Mouse (Mus musculus) skeletal muscle tissue, adult 2 months (tissue): ENCODE data around the gene Als2.

Experiments used
- DNase-seq: peaks from one replicate; pipeline ENCODE4 v3.0.0-alpha.2; 2012; ENCODE audit warnings: low read depth, low spot score

The Als2 gene

DNA sequence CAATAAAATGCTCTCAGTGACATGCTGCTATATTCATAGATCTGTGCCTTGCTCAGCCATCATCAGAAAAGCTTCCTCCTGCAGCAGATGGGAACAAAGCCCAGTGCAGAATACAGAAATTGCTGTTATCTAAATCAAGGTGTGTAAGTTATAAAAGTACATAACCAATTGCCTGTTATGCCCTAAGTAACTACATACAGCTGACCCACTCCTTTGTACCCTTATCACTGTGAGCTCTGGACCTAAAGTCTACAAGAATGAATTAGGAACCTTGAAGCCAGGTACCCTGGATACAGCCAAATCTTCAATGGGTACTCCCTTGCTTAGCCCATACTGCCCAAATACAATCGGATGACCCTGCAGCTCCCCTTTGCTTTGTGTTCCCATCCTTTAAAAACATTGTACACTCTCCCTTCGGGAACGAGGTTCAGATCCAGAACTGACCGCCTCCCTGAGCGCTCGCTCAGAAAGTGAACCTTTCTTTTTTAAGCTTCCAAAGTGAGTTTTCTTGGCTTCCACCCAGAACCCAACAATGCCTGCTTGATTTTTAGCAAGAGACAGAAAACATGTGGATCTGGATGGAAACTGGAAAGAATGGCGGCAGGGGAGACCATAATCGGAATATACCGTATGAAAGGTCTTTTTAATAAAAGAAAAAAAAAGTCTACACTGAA, 70.7 kb downstream of the Als2 start:
- DNase-seq: no peak

DNA sequence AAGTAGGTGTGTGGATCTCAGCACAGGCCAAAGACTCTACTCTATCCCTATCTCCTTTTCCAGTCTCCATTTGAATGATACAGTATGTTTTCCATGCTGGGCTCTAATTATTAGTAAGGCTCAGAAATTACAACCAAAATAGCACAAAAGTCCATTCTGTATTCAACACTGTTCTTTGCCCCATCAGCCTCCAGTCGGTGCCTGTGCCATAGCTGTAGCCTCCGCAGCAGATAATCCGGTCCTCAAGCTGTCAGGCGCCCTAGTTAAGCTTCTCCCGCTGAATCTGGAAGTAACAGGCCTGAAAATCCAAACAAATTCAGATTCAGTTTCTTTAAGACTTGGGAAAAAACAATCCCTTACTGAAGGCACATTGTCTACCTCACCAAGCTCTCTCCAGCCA, 73.1 kb downstream of the Als2 start:
- no peak for DNase-seq

DNA sequence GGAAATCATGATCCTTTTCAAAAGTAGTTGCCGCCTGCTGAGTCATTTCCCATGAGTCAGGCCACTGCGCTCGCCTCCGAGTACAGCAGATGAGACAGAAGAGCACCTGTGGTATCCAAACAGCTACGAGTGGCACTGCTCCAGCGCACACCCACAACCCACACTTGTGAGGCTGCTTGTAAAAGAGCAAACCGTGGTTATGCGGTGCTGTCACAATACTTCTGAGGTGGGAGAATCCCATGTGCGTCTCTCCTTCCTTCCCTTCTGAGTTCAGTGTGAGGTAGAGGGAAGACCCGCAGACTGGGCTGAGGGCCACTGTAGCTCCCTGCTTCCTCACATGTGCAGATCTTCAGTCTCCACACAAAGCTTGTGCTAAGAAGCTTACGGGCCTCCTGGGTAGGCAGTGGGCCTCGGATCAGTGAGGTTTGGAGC, 74.0 kb downstream of the Als2 start, which contains the start of gene Mpp4:
Gene Mpp4, minus strand, starts transcription at position 360 of the 432 bp plus-strand sequence.
- no peak for DNase-seq

DNA sequence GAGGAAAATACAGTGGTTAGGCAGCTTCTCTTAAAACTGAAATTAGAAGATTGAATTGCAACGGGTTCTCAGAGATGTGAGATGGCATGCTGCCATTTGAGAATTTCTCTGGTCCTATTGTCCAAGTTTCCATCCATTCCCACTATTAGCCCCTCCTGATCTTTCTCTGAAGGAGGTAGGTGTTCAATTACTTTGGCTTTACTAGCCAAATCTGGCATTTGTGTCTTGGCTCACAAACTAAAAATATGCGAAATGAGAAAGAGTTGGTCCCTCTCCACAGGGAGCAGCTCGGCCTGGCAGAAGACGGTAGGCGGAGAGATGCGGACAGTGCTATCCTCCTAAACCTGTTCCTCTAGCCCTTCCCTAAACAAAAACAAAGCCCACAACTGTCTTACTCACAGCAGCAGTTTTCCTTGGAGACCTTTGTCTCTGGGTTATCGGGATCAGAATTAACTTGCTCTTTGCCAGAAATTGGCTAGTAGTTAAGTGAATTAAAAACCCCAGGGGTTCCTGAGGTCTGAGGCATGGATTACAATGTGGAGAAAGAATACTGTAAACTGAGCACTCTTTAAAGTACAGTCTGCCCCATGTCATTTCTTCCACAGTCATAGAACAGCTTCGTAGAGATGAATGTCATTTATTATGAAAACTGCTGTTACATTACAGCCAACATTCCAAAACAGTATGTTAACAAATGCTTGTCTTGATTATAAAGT, 74.6 kb downstream of the Als2 start:
- DNase-seq: no peak

DNA sequence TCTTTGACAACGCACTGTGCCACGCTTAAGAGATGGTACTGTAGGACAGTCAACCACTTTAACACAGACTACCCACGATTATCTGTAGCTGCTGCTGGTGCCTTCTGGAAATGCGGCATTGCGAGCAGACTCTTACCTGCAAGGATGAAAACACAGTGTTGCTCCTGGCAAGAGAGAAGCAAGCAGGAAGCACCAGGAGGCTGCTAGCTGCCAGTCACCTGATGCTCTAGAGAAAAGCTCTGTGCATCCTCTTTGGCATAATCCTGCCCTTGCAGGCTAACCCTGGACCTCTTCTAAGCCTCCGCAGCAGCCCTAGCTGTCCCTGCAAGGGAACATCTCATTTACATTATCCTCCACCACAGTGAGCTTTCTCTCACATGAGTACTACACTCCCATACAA, 75.6 kb downstream of the Als2 start:
- DNase-seq: no peak

DNA sequence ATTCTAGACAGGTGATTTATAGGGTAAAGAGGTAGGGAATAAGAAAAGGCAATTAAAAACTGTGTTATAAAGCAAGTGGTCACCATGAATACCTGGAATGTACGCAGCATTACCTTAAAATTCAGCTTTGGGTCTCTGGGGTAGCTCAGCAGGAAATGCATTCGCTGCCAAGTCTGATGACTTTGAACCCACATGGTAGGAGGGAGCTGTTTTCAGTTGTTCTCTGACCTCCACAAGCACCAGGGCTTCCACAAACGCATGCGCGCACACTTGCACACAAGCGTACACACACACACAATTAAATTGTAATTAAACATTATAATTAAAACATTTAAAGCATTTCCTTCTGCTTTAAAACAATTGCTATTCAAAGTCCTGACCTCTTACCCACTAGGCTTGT, 76.2 kb downstream of the Als2 start:
- DNase-seq: no peak

DNA sequence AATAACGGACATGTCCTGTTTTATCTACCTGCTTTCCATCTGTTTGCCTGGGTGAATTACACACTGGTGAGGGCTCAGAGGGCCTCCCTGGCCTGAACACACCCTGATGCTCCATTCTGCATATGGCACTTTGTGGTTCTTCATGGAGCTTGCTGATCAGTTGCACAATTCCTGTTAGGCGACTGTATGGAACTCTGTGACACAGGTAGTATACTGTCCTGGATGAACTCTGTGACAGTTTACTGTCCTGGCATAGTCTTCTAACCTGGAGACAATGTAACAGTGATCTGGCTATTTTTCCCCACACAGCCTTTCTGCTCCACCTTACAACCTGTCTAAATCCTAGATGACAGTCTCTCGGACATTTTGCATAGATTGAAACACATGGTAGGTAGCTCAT, 77.9 kb downstream of the Als2 start:
- DNase-seq: no peak

DNA sequence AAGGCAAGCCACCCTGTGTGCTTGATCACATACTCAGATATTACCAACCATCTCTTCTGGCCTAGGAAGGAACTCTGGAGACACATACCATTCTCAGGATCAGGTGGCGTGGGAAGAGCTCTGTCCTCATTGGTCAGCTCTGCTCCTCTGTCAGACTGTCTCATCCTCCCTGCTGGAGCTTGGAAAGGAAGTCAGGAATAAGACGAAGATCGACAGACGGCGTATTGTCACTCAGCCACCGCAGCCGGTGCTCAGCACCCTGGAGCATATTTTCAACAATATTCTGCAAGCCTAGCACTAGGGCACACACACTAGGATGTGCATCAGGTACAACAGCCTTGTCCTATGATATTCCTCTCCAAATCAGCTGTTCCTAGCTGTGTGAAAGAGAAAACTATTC, 78.5 kb downstream of the Als2 start:
- DNase-seq: no peak

DNA sequence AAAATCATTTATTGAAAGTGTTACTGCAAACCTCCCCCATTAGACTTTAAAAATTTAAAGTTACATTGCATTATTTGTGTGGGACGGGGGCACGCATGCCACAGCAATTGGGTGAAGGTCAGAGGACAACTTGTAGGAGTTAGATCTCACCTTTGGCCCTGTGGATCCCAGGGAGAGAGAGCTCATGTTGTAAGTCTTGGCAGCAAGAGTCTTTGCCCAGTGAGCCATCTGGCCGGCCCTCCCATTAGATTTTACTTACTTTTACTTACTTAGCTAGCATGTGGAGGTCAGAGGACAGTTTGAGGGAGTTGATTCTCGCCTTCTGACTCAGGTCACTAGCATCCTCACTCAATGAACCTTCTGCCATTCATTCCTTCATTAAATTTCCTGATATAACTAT, 79.2 kb downstream of the Als2 start:
- DNase-seq: no peak

DNA sequence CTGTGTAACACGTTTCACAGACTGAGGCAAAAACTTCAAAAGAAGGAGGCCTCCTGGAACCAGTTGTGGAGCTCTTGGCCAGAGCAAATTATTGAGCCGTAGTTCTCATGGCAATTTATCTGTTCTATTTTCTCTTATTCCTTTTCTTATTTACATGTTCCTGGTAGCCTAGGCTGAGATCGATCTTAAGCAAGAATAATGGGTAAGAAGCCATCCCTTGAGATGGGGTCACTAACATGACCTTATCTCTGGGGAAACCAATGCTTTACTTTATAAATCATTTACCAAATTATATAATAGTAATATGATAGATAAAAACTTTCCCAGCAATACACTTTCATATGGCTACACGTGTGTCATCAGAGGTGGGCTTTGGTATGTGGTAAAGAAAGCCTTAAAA, 84.7 kb downstream of the Als2 start:
- no peak for DNase-seq

DNA sequence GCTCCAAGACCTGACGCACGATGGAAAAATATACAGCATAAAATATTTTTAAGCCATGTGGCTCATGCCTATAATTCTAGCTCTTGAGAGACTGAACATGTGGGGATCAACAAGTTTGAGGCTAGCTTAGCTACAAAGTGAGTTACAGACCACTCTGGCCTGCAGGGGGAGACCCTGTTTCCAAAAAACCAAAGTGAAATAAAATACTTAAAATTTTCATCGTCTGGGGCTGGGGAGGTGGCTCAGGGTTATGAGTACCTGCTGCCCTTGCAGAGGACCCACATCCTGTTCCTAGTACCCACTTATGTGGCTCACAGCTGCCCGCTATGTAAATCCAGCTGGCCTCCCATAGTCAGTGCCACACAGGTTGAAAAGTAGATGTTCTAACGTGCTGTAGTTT, 86.5 kb downstream of the Als2 start:
- no peak for DNase-seq

DNA sequence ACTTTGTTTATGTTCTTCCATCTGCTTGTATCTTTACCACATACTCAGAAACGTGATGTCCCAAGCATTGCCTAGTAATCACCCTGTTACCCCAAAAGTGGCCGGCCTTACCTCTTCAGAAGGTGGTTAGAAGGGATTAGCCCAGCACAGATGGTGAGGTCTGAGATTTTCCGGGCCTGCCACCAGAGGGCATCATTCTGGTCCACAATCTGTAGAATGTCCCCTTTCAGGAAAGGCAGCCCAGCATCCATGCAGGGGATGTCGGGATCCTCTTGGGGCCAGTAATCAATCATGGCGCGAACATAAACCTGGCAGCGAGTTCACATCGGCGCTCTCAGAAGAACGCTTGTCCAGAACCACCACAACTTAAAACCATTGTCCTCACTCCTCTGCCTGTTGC, 92.5 kb downstream of the Als2 start:
- DNase-seq: no peak

DNA sequence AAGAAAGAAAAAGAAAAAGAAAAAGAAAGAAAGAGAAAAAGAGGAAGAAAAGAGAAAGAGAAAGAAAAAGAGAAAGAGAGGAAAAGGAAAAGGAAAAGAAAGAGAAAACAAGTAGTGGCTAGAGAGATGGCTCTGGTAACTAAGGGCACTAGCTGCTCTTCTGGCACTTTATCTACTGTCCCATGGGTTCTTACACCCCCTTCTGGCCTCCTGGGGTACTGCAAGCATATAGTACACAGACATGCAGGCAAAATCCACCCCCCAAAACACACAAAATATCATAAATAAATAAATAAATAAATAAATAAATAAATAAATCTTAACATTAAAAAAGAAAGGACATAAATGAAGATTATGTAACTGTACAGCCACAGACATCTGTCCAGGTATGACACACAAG, 94.2 kb downstream of the Als2 start:
- peak; percentile 27 for DNase-seq

DNA sequence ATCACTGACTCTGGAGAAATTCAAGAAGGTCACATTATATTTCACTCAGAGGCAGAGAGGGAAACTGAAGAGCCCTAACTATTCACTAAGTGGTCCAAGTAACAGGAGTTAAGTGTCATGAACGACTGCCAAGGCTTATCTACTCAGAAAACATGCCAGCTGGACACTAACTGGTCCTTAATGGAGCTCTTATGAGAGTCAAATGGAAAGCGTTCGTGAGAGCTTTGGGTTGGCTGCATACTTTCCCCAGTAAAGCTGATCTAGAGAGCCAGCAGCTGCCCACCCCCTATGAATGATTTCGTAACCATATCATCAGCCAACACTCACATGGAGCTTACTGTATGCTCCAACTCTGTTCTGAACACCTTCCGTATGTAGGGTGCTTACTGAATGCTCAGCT, 102.6 kb downstream of the Als2 start:
- DNase-seq: no peak

DNA sequence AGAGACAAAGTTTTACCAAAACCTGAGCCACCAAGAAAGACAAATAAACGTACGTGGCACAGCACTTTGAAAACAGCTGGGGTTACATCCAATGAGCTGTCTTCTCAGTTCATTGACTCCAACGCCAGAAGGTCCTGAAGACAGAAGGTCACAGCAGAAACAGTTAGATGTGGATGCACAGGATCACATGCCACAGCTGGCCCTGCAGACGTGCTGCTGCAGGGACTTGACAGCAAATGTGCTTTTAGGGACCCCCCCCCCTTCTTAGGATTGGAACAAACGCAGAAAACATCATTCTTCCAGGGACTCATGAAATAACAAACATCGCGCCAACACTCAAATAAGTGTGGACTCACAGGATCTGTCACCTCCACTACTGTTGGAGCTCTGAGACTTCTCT, 108.2 kb downstream of the Als2 start:
- no peak for DNase-seq

DNA sequence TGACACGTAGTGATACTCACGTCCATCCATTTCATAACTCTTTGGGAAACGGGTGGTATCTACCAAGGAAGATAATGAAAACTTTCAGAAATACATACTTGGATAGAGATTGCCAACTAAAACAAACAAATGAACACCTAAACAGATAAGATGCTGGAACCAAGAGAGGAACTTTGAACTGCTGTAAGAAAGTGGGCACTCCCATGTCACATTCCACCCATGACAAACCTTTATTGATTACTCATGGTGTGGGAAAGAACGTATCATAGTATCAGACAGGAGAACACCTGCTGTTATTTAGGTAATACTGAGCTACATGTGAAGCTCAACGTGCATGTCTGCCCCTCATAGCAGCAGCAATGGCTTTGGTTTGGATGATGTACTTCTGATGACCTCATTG, 111.5 kb downstream of the Als2 start:
- DNase-seq: no peak

DNA sequence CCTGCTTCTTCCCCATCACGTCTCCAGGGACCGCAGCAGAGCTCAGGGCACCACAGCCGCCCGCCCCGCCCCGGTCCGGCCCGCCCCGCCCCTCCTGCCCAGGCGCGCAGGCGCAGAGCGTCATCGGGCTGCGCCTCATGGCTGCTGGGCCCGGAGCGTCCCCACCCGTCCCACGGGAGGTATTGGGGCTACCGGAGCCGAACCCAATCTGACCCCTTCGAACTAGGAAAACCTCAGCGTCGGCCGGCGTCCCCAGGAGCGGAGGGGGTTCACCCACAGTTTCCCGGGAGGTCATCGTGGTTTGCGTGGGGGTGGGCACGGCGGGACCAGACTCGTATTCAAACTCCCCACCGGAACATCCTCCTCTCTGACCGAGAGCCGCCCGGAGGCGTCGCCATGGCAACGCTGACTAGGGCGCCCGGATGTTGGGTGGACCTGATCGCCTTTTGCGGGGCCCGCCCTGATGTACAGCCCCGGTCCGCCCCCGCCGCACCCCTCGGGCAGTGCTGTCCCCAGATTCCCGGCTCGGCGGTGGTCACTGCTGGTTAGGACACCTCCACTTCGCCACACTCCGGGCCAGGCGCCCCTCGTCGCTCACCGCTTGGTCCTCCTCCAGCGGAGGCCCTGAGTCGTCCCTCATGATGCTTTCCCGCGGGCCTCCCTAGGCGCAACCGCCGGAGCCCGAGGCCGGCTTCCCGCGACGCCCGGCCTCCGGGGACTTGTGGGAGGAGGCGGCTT, 117.1 kb downstream of the Als2 start, which contains the start of gene Tmem237:
Gene Tmem237, minus strand, starts transcription at position 689 of the 738 bp plus-strand sequence.
- DNase-seq: peak; percentile 90
